Mouse (Mus musculus) kidney, embryonic 16.5 days (tissue): ENCODE measurements around the gene Exoc7. TPM values are rescaled to one million over a fixed set of nuclear protein-coding genes. Genes with fewer than 3 reads are reported as not detected.

Source experiments
- polyA plus RNA-seq: library from polyadenylated mRNA; unstranded; fragments of >200 nt; fragmentation: Nextera tagmentation; extraction: Ambion mirVana; gene quantifications from 2 replicates; pipeline ENCODE4 v1.2.1, GENCODE M21; 2015

The Exoc7 gene
- polyA plus RNA-seq, 1 experiment from 2014 or later: 71.5 TPM

Other genes with a start within 250 kb of the Exoc7 start
- gene Unc13d, start 229.3 kb downstream of the Exoc7 start, polyA plus RNA-seq: 1.00 and 1.4 TPM in 2 replicates
- 99.4 and 123 TPM in 2 replicates for gene Wbp2, start 220.2 kb downstream of the Exoc7 start, polyA plus RNA-seq
- gene Trim47, start 180.0 kb downstream of the Exoc7 start, polyA plus RNA-seq: 23.9 and 31.2 TPM in 2 replicates
- gene Trim65, start 176.1 kb downstream of the Exoc7 start, polyA plus RNA-seq: 4.9 and 6.3 TPM in 2 replicates
- gene Mrpl38, start 168.4 kb downstream of the Exoc7 start, polyA plus RNA-seq: 119 and 120 TPM in 2 replicates
- 38.7 and 45.6 TPM in 2 replicates for gene Fbf1, start 139.1 kb downstream of the Exoc7 start, polyA plus RNA-seq
- 85.0 and 85.9 TPM in 2 replicates for gene Ten1, start 108.4 kb downstream of the Exoc7 start, polyA plus RNA-seq
- 46.1 and 48.8 TPM in 2 replicates for gene Acox1, start 108.2 kb downstream of the Exoc7 start, polyA plus RNA-seq
- gene Evpl, start 69.2 kb downstream of the Exoc7 start, polyA plus RNA-seq: 3.5 and 4.1 TPM in 2 replicates
- gene Srp68, start 33.0 kb downstream of the Exoc7 start, polyA plus RNA-seq: 95.9 and 96.7 TPM in 2 replicates
- gene Galr2, start 26.3 kb downstream of the Exoc7 start, polyA plus RNA-seq: 0.14 and 0.19 TPM in 2 replicates
- 2.7 and 3.5 TPM in 2 replicates for gene Foxj1, start 28.2 kb upstream of the Exoc7 start, polyA plus RNA-seq
- 6.1 and 6.8 TPM in 2 replicates for gene Rnf157, start 105.8 kb upstream of the Exoc7 start, polyA plus RNA-seq
- gene Ubald2, start 126.9 kb upstream of the Exoc7 start, polyA plus RNA-seq: 51.2 and 51.4 TPM in 2 replicates
- 0.15 and 0.32 TPM in 2 replicates for gene Qrich2, start 159.0 kb upstream of the Exoc7 start, polyA plus RNA-seq
- 217 and 226 TPM in 2 replicates for gene Prpsap1, start 187.0 kb upstream of the Exoc7 start, polyA plus RNA-seq
- gene Sphk1, start 223.7 kb upstream of the Exoc7 start, polyA plus RNA-seq: 5.8 and 5.9 TPM in 2 replicates